22 mouse cellular contexts compared by ENCODE assay signal in genomic region chr10:14639043-14639442, GRCm38 (mm10).
"Had no signal": no experiment of that assay in that cellular context is flagged by ENCODE, and none has a peak within 500 bp of the region (broad histone marks: within the 10 kb centered on the region; RNA-seq: fewer than 3 reads in every experiment).

No protein-coding gene starts in this region.

- H3K9me3 ChIP-seq: heart, embryonic 10.5 days; heart, embryonic 12.5 days; hindbrain, embryonic 13.5 days; hindbrain, embryonic 15.5 days; limb, embryonic 10.5 days; limb, embryonic 12.5 days had no signal

- H3K4me3 ChIP-seq: gastrocnemius, adult 2 months; heart, embryonic 10.5 days; heart, embryonic 12.5 days; hindbrain, embryonic 13.5 days; hindbrain, embryonic 15.5 days; layer of hippocampus, adult 2 months; left cerebral cortex, adult 2 months; limb, embryonic 10.5 days; limb, embryonic 12.5 days had no signal

- H3K27ac ChIP-seq: gastrocnemius, adult 2 months; heart, embryonic 10.5 days; hindbrain, embryonic 13.5 days; hindbrain, embryonic 15.5 days; hindbrain, postnatal 0 days; layer of hippocampus, adult 2 months; left cerebral cortex, adult 2 months; limb, embryonic 10.5 days; limb, embryonic 12.5 days had no signal

- H3K4me1 ChIP-seq: heart, embryonic 10.5 days; heart, embryonic 12.5 days; hindbrain, embryonic 13.5 days; hindbrain, embryonic 15.5 days; limb, embryonic 10.5 days; limb, embryonic 12.5 days had no signal

- H3K27me3 ChIP-seq: heart, embryonic 12.5 days; hindbrain, embryonic 13.5 days; hindbrain, embryonic 15.5 days; limb, embryonic 12.5 days had no signal

- H3K4me2 ChIP-seq: heart, embryonic 12.5 days; hindbrain, embryonic 13.5 days; hindbrain, embryonic 15.5 days; limb, embryonic 12.5 days; liver, embryonic 11.5 days had no signal

- H3K9ac ChIP-seq: heart, embryonic 12.5 days; hindbrain, embryonic 13.5 days; hindbrain, embryonic 15.5 days; limb, embryonic 12.5 days had no signal

- H3K36me3 ChIP-seq: heart, embryonic 10.5 days; heart, embryonic 12.5 days; hindbrain, embryonic 13.5 days; hindbrain, embryonic 15.5 days; limb, embryonic 10.5 days; limb, embryonic 12.5 days had no signal

- DNase-seq: gastrocnemius, adult 2 months; gastrocnemius, postnatal 10 days; gastrocnemius, postnatal 25 days; heart, adult 18-20 months; heart, postnatal 10 days; kidney, adult 11 months; kidney, adult 2 months; kidney, postnatal 10 days; kidney, postnatal 25 days; kidney, postnatal 4 days; liver had no signal

- ATAC-seq: hindbrain, postnatal 0 days; intestine, embryonic 16.5 days had no signal
